ENCODE assay signal across 7 mouse cellular contexts in the genomic region with DNA sequence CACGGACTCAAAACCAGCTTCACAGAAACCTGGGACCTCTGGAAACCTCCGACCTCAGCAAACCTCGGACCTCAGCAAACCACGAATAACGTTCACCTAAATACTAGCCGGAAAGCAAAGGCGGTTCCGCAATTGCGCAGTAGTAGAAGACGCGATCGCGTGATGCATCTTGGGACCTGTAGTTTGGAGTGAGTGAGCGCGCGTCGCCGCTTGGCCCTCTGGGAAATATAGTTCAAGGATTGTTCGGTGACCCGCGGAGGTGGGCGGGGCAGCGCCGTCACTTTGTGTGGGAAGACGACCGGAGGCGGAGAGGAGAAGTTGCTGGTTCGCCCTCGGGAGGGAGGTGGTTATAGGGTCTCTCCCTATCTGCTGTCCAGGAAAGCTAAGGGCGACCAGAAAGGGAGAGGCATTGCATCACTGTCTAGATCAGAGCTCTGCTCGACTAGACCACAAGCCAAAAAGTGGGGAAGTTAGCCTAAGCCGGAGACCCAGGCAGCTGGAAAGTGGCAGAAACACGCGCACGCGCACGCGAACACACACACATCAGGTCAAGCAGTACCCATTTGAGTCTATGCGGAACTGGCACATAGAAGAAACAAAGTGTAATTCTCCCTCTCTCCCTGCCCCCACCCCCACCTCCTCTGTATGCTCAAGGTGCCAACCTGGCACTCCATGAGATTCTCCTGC. TPM values are rescaled to one million over a fixed set of nuclear protein-coding genes. Genes with fewer than 3 reads are reported as not detected.
A peak's percentile ranks its signal among the peaks of the same experiment; 100 is the strongest.
DNase-seq lines count a peak whose midpoint lies in the region; ATAC-seq lines count a peak whose summit lies in the region.

Gene Clp1, minus strand, starts transcription at position 179 of the 687 bp plus-strand sequence.

- peak; percentile 98 for ATAC-seq in intestine, embryonic 15.5 days

- H3K4me1 ChIP-seq in intestine, embryonic 15.5 days (replicated peaks): peaks cover 9% of the 10 kb centered on the region
- peaks cover 29% of the 10 kb centered on the region for H3K4me1 ChIP-seq in midbrain, embryonic 10.5 days

- peak within 1 kb of the TSS; percentile 74 for H3K4me2 ChIP-seq in intestine, embryonic 15.5 days (replicated peaks)

- H3K27me3 ChIP-seq in intestine, embryonic 15.5 days (replicated peaks): no peaks in the 10 kb centered on the region
- no peaks in the 10 kb centered on the region for H3K27me3 ChIP-seq in midbrain, embryonic 10.5 days (ENCODE audit: low read depth, poor library complexity, severe bottlenecking)

- no peaks in the 10 kb centered on the region for H3K9me3 ChIP-seq in intestine, embryonic 15.5 days
- H3K9me3 ChIP-seq in midbrain, embryonic 10.5 days (replicated peaks): no peaks in the 10 kb centered on the region

- peak; percentile 97 for DNase-seq in adrenal gland, adult 2 months
- DNase-seq in embryo, embryonic 11.5 days (ENCODE audit: low read depth, low spot score): peak; percentile 97
- peak; percentile 93 to 95 for DNase-seq in gastrocnemius, postnatal 36 days
- DNase-seq in left cerebral cortex, postnatal 25 days (ENCODE audit: low spot score in 2 of 2): peak; percentile 97 to 99
- DNase-seq in midbrain, embryonic 10.5 days (ENCODE audit: low spot score): peak; percentile 97
- peak; percentile 87 for DNase-seq in right cerebral cortex, postnatal 4 days

- H3K36me3 ChIP-seq in intestine, embryonic 15.5 days: peaks cover 3% of the 10 kb centered on the region; the same call in 1 of the 2 replicates
- H3K36me3 ChIP-seq in midbrain, embryonic 10.5 days: peaks cover 34% of the 10 kb centered on the region

- intact Hi-C loops in gastrocnemius, postnatal 36 days (cut with DNase I): loop anchor here (2.0 kb wide), 1 partner anchor 71 kb away; the partner anchor contains the start of gene Ube2l6
- intact Hi-C loops in left cerebral cortex, postnatal 25 days (cut with DNase I): loop anchor here (1.0 kb wide), 1 partner anchor 12 kb away; the partner anchor contains the start of gene Zdhhc5

- peak within 1 kb of the TSS; percentile 60 for H3K9ac ChIP-seq in intestine, embryonic 15.5 days

- WGBS in intestine, embryonic 15.5 days: under 1% methylated on average over 39 of the region's 39 CpGs
- under 1% methylated on average over 39 of the region's 39 CpGs for WGBS in midbrain, embryonic 10.5 days

- H3K4me3 ChIP-seq in intestine, embryonic 15.5 days (replicated peaks): peak within 1 kb of the TSS; percentile 53
- peak within 1 kb of the TSS; percentile 74 for H3K4me3 ChIP-seq in midbrain, embryonic 10.5 days

- peak within 1 kb of the TSS; percentile 84 for H3K27ac ChIP-seq in intestine, embryonic 15.5 days
- peak within 1 kb of the TSS; percentile 82 for H3K27ac ChIP-seq in midbrain, embryonic 10.5 days (replicated peaks)

RNA-seq across cellular contexts. Expression of gene Clp1, which starts in this region (rescaled TPM):
- 10 to 100 TPM; 11.4 to 16.8 TPM for total RNA-seq in adrenal gland, adult 2 months (2021)
- 5.1 and 5.3 TPM in 2 replicates for polyA plus RNA-seq in adrenal gland, adult 2 months (2012; rRNA removed)
- 1 to 10 TPM; 2.8 to 3.6 TPM for total RNA-seq in gastrocnemius, postnatal 36 days (2021)
- 26.3 and 26.7 TPM in 2 replicates for polyA plus RNA-seq in intestine, embryonic 15.5 days (2015; fragmentation: Nextera tagmentation; extraction: Ambion mirVana)
- 1 to 10 TPM; 8.4 to 9.3 TPM for total RNA-seq in left cerebral cortex, postnatal 25 days (2021)
- 51.6 and 52.6 TPM in 2 replicates for polyA plus RNA-seq in midbrain, embryonic 10.5 days (2016; fragmentation: Nextera tagmentation; extraction: Ambion mirVana)

Comparison
In these comparisons a context has a peak if more than half of its experiments do, and no peak if none do; other contexts are left out.
1. Peak in every context shown above with its lines: DNase-seq, ATAC-seq, H3K4me3 ChIP-seq and H3K27ac ChIP-seq.